Mouse (Mus musculus) kidney, embryonic 15.5 days (tissue): ENCODE measurements around the gene Alg2. TPM values are rescaled to one million over a fixed set of nuclear protein-coding genes. Genes with fewer than 3 reads are reported as not detected.
A peak's percentile ranks its signal among the peaks of the same experiment; 100 is the strongest.

Experiments
- ATAC-seq: fragments of 200-750 bp; cut with Nextera tagmentation; replicated peaks from 2 replicates; pipeline ENCODE4 v1.8.0; 2017; ENCODE audit warnings: moderate TSS enrichment; ENCODE audit not compliant: low FRiP score
- H3K27ac ChIP-seq: fragments of 300-500 bp; sonication (generic); 2 replicates; pipeline ENCODE4 v1.5.1; 2015; ENCODE audit warnings: mild to moderate bottlenecking, inconsistent platforms
- H3K27me3 ChIP-seq: fragments of 300-500 bp; sonication (generic); 2 replicates; pipeline ENCODE4 v1.6.1; 2015; ENCODE audit warnings: inconsistent platforms
- H3K36me3 ChIP-seq: fragments of 300-500 bp; sonication (generic); 2 replicates; pipeline ENCODE4 v1.6.1; 2015; ENCODE audit warnings: inconsistent platforms
- H3K4me1 ChIP-seq: fragments of 300-500 bp; sonication (generic); 2 replicates; pipeline ENCODE4 v1.6.1; 2015; ENCODE audit warnings: inconsistent platforms
- H3K4me2 ChIP-seq: fragments of 300-500 bp; sonication (generic); 2 replicates; pipeline ENCODE4 v1.6.1; 2015; ENCODE audit warnings: moderate library complexity, mild to moderate bottlenecking, inconsistent platforms
- H3K4me3 ChIP-seq: fragments of 300-500 bp; sonication (generic); replicated peaks from 2 replicates; pipeline ENCODE4 v1.5.1; 2015; ENCODE audit warnings: mild to moderate bottlenecking, inconsistent platforms
- H3K9ac ChIP-seq: fragments of 300-500 bp; sonication (generic); 2 replicates; pipeline ENCODE4 v1.6.1; 2015; ENCODE audit warnings: mild to moderate bottlenecking, inconsistent platforms
- H3K9me3 ChIP-seq: fragments of 300-500 bp; sonication (generic); replicated peaks from 2 replicates; pipeline ENCODE4 v1.6.1; 2016; ENCODE audit warnings: inconsistent platforms
- WGBS: fragments of 180-500 bp; shearing (Covaris S2); methylation state at CpG from one replicate; pipeline ENCODE4 v1.1.7; 2015; ENCODE audit warnings: mixed read lengths; 5-methylcytosine and 5-hydroxymethylcytosine counted together
- polyA plus RNA-seq: library from polyadenylated mRNA; unstranded; fragments of >200 nt; fragmentation: Nextera tagmentation; extraction: Ambion mirVana; gene quantifications from 2 replicates; pipeline ENCODE4 v1.2.1, GENCODE M21; 2015

Gene Alg2
- polyA plus RNA-seq, 1 experiment from 2014 or later, result 72.1 TPM

DNA sequence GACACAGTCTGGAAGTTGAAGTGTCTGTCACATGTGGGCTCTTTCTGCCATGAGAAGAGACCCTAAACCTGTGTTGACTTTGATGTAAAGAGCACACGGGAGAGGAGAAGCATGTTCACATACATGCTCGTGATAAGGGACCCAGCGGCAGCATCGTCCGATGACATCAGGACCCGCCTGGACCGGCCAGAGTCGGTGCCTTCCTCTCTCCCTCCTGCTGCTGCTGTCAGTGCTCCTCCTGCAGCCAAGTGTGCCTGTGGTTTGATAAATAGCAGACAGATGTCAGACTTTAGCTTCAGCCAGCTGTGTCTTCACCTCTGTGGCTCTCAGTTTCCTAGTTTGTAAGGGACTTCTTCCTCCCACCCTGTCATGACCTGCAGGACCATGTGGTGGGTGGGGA, 19.3 kb upstream of the Alg2 start:
- Histone ChIP-seq H3K4me1 (no peaks in the 10 kb centered on the region; the same call in 1 of the 2 replicates), H3K27me3 (no peaks in the 10 kb centered on the region), H3K4me3 (no peak overlapping the region), H3K27ac (no peak overlapping the region), H3K4me2 (no peak overlapping the region), H3K36me3 (no peaks in the 10 kb centered on the region), H3K9me3 (no peaks in the 10 kb centered on the region), H3K9ac (no peak overlapping the region)
- 73% methylated on average over 8 of the region's 8 CpGs for WGBS
- no peak for ATAC-seq

DNA sequence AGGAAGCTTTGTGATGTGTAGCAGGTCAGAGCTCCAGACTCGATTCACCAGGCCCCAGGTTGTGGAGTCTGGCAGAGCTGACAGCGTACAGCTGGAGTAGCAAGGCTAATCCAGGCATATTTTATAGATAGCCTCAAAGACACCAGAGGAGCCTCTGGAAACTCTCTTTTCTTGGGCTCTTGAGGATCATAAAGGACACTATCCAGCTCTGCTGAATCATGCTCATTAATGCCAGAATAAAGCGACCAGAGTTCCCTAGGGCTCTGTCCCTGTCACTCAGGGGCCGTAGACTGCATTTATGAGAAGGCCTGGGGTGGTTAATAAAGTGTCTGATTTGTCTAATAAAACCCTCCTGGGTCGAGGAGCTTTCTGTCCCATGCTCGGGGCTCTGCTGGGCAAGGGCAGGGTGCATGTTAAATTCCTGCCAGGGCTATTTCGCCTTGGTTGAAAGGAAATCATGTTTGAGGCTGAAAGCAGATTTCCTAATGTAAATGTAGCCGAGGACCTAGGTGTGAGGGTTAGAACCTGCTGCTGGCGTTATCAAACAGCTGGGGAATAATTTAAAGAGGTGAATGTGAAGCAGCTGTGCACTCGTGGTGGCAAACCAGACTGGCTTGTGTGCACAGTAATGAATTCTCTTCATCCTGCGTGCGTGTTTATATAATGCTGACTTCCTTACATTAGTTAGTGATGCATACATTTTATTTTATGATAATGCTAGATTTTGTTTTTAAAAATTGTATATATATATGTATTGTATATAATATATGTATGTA, 18.4 kb upstream of the Alg2 start:
- H3K4me3 ChIP-seq, result no peak overlapping the region
- WGBS, result 56% methylated on average over 12 of the region's 12 CpGs
- H3K4me1 ChIP-seq, result no peaks in the 10 kb centered on the region; the same call in 1 of the 2 replicates
- H3K4me2 ChIP-seq, result no peak overlapping the region
- ATAC-seq, result no peak
- no peak overlapping the region for H3K27ac ChIP-seq
- no peak overlapping the region for H3K9ac ChIP-seq
- no peaks in the 10 kb centered on the region for H3K27me3 ChIP-seq
- H3K36me3 ChIP-seq, result no peaks in the 10 kb centered on the region
- H3K9me3 ChIP-seq, result no peaks in the 10 kb centered on the region

DNA sequence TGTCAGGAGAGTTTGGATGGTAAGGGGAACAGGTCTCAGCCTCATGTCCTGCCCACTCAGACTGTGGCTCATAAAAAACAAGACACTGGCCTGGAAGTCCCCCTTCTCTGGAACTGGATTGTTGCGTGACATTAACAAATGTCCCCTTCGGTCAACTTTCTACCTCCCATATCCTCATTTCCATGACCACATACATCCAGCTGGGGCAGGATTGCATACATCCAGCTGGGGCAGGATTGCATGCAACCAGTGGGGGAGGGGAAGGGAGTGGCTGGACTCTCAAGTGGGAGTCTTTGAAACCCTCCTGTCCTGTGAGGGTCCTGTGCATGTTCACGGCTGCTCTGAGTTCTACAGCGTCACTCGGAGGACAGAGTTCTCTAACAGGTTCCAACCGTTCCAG, 17.1 kb upstream of the Alg2 start:
- Histone ChIP-seq H3K4me2 (no peak overlapping the region), H3K4me3 (no peak overlapping the region), H3K9ac (no peak overlapping the region), H3K27ac (no peak overlapping the region), H3K27me3 (no peaks in the 10 kb centered on the region), H3K4me1 (no peaks in the 10 kb centered on the region; the same call in 1 of the 2 replicates), H3K36me3 (no peaks in the 10 kb centered on the region), H3K9me3 (no peaks in the 10 kb centered on the region)
- ATAC-seq, result no peak
- 68% methylated on average over 6 of the region's 6 CpGs for WGBS

DNA sequence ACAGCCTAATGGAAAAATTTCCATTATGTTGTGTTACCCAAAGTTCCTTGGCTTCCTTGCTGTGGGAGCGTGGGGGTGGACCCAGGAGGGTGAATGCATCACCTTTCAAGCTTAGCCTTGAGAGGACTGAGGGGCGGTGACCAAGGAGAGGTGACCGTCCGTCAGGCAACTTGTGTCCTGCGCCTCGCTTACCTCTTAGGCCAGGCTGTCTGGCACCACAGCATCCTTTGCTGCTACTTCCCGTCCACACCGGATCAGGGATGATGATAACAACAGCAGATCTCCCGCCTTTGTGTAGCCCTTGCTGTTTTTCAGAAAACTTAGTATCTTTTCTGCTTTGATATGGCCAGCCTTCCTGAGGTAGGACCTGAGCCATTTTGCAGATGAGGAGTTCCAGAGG, 6.4 kb upstream of the Alg2 start:
- no peak overlapping the region for H3K9ac ChIP-seq
- ATAC-seq, result no peak
- H3K4me3 ChIP-seq, result no peak overlapping the region
- no peak overlapping the region for H3K4me2 ChIP-seq
- no peaks in the 10 kb centered on the region for H3K27me3 ChIP-seq
- WGBS, result 93% methylated on average over 9 of the region's 9 CpGs
- peaks cover 10% of the 10 kb centered on the region for H3K4me1 ChIP-seq
- H3K9me3 ChIP-seq, result no peaks in the 10 kb centered on the region
- peaks cover 82% of the 10 kb centered on the region for H3K36me3 ChIP-seq
- H3K27ac ChIP-seq, result no peak overlapping the region

DNA sequence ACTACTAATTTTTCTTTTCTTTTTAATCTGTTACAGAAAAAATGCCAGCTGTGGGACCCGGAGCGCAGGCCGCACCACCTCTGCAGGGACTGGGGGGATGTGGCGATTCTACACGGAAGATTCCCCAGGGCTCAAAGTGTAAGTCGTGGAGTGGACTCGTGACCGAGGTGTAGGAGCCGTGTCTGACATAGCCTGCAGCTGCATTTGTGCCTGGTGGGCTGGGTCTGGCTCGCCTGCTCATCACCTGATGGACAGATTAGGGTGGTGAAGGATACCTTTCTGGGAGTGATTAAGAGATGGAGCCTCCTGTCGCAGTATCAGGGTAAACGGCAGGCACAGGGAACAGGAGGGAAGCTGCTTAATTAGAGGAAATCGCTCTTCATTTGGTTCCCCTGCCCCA, 6.0 kb upstream of the Alg2 start:
- WGBS, result 91% methylated on average over 13 of the region's 13 CpGs
- ATAC-seq, result no peak
- Histone ChIP-seq H3K9me3 (no peaks in the 10 kb centered on the region), H3K36me3 (peaks cover 82% of the 10 kb centered on the region), H3K9ac (no peak overlapping the region), H3K4me2 (no peak overlapping the region), H3K4me1 (peaks cover 15% of the 10 kb centered on the region), H3K27ac (no peak overlapping the region), H3K4me3 (no peak overlapping the region), H3K27me3 (no peaks in the 10 kb centered on the region)

DNA sequence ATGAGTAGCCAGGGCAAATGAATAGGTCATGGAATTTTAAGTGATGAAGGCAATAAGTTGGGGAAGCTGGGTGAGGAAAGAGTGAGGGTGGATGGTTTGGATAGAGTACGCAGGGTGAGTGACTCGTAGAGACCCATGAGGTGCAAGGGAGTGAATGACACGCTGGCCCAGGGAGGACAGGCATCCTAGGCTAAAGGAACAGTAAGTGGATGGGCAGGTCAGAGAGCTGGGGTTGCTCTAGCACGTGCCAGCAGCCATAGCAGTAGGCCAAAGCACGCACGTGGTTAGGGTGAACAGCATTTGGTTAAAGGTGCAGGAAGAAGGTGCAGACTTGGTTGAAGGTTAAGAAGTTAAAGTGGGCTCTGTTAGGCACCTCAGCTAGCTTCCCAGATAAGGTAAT, 3.4 kb upstream of the Alg2 start:
- no peak overlapping the region for H3K27ac ChIP-seq
- peaks cover 25% of the 10 kb centered on the region for H3K4me1 ChIP-seq
- no peak for ATAC-seq

DNA sequence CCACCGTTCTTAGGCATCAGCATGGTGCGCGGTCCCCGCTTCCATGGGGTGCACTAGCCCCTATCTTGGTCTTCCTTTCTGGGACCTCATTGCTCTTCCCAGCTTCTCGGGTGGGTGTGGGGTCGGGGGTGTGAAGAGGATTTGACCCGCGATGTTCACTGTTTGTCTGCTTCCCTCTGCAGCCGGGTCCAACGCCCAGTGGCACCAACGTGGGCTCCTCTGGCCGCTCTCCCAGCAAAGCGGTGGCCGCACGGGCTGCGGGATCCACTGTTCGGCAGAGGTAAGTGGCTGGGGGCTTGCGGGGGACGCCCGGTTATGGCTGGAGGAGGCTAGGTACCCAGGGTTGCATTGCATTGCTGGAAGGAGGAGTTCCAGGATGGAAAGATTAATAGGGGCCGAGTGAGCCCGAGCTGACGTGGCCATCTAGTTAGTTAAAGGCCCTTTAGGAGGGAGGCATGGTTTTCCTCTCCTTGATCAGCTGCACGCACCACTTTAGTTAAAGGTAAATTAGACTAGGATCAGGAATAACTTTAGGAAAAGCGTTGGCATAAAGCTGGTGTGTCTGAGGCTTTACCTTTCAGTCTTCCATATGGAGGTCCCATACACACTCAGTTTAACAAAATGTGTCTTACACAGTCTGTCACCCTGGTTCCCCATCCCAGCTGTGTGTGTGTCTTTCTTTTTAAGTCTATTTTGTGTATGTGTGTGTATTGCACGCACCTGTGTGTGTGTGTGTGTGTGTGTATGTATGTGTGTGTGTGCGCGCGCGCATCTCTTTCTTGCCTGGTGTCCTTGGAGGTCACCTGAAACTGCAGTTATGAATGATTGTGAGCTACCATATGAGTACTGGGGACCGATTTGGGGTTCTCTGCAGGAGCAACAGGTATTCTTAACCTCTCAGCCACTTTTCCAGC, 854 bp upstream of the Alg2 start:
- Histone ChIP-seq H3K4me3 (peak overlapping the region; percentile 95), H3K27me3 (no peaks in the 10 kb centered on the region), H3K9ac (peak overlapping the region; percentile 90), H3K36me3 (peaks cover 65% of the 10 kb centered on the region), H3K9me3 (no peaks in the 10 kb centered on the region), H3K4me1 (peaks cover 25% of the 10 kb centered on the region), H3K4me2 (peak overlapping the region; percentile 73), H3K27ac (peak overlapping the region; percentile 99)
- no peak for ATAC-seq
- 14% methylated on average over 31 of the region's 31 CpGs for WGBS

More for the DNA sequence above, 3.4 kb upstream of the Alg2 start:
- Histone ChIP-seq H3K9me3 (no peaks in the 10 kb centered on the region), H3K4me2 (no peak overlapping the region), H3K27me3 (no peaks in the 10 kb centered on the region), H3K4me3 (no peak overlapping the region), H3K9ac (no peak overlapping the region), H3K36me3 (peaks cover 65% of the 10 kb centered on the region)
- 87% methylated on average over 6 of the region's 6 CpGs for WGBS

DNA sequence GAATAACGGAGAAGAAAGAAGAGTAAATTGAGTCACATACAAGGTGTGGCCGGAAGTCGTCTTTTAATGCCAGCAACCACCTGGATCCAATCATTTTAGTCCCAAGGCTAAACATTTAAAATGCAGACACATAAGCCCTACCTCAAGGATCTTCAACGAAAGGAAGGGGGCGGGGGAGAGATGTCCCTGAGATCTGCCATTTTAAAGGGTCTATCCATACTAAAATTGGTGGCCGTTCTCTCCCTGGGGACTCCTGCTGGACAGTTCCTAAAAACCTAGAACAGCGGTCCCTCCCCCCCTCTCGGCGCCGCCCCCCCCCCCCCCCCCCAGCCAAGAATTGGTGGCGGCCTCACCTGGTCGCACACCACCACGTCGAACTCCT, 556 bp downstream of the Alg2 start:
- peaks cover 66% of the 10 kb centered on the region for H3K36me3 ChIP-seq
- peak overlapping the region; percentile 73 for H3K4me2 ChIP-seq
- peaks cover 5% of the 10 kb centered on the region for H3K9me3 ChIP-seq
- H3K4me3 ChIP-seq, result peak overlapping the region; percentile 95
- peak overlapping the region; percentile 90 for H3K9ac ChIP-seq
- ATAC-seq, result peak; percentile 4; the same call in 1 of the 2 replicates
- 3% methylated on average over 11 of the region's 14 CpGs for WGBS
- H3K27me3 ChIP-seq, result no peaks in the 10 kb centered on the region
- H3K4me1 ChIP-seq, result peaks cover 25% of the 10 kb centered on the region
- H3K27ac ChIP-seq, result peak overlapping the region; percentile 99

DNA sequence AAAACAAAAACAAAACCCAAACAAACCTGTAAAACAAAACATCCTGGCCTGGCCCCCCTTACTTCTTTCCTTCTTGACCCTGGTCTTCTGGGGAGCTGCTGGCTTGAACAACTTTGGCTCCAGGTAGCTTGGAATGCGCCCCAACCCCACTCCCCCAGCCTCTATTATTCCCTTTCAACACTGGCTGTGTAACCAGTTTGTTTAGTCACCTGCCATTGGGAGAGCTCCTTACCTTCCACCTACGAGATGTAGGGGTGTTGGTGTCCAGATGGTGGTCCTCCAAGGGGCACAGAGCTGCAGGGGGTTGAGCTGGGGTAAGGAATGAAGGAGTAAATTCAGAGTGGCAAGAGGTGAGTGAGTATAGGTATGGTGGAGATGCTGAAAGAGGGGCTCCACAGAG, 6.9 kb downstream of the Alg2 start:
- no peaks in the 10 kb centered on the region for H3K27me3 ChIP-seq
- no peak for ATAC-seq
- WGBS, result 94% methylated on average over 2 of the region's 2 CpGs
- no peak overlapping the region for H3K4me3 ChIP-seq
- no peaks in the 10 kb centered on the region for H3K4me1 ChIP-seq
- H3K9me3 ChIP-seq, result peaks cover 10% of the 10 kb centered on the region
- no peak overlapping the region for H3K4me2 ChIP-seq
- H3K9ac ChIP-seq, result no peak overlapping the region
- H3K27ac ChIP-seq, result no peak overlapping the region
- H3K36me3 ChIP-seq, result peaks cover 58% of the 10 kb centered on the region

DNA sequence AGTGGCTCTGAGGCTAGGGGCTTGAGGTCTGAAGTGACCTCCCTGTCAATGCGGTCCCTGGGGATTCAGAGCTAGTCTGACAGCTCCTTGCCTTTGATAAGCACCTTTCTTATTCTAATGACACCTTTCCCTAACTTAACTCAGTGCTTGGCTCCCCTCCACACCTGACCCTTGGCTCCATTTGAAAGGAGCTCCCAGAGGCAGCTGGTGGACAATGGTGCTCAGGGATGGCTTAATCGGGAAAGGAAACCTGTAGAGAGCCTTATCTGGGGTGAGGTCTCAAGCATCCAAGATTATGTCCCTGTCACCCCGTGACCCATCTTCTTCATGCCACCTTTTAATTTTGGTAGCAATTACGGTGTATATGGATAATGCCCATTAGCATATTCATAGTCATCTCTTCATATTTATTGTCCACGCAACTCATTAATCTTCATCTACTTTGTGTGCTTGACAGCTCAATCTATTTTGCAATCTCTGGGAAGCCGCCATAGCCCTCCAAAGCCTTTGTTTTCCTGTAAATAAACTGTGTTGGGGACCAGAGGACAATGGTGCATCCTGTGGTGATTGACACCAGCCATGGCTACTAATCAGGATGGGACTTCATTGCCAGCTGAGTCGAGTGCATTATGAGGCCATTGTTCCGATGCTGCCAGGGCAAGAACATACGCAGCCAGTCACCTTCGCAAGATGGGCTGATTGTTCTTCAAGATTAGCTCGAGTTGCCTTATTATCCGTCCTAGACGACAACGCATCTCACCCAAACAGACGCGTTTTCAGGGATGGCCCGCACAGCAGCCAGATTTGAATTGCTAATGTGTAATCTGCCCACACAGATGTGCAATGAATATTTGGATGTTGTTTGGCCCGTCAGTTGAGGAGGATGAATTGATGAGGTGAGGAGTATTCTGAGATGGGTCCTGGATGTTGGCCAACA, 24.3 kb downstream of the Alg2 start:
- WGBS, result 29% methylated on average over 18 of the region's 18 CpGs
- ATAC-seq, result no peak
- Histone ChIP-seq H3K4me3 (no peak overlapping the region), H3K4me1 (no peaks in the 10 kb centered on the region), H3K4me2 (no peak overlapping the region), H3K27me3 (peaks cover 10% of the 10 kb centered on the region), H3K9me3 (no peaks in the 10 kb centered on the region), H3K36me3 (no peaks in the 10 kb centered on the region), H3K27ac (no peak overlapping the region), H3K9ac (no peak overlapping the region)

DNA sequence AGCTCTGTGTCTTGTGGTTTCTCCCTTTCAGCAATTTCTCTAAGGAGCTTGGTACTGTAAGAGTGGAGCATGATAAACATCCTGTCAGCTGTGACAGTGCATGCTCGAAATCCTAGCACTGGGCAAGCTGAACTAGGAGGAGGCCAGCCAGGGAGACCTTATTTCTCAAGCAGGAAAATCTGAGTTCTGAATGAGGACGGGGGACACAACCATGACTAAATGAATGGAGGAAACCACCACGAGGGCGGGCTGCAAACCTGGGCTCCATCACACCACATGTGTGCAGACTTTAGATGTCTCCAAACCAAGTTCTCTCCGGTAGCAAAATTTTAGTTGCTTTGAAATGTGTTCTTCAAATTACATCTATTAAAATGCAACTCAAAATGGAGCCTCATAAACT, 25.0 kb downstream of the Alg2 start:
- no peaks in the 10 kb centered on the region for H3K36me3 ChIP-seq
- no peaks in the 10 kb centered on the region for H3K4me1 ChIP-seq
- WGBS, result 40% methylated on average over 5 of the region's 5 CpGs
- peaks cover 10% of the 10 kb centered on the region for H3K27me3 ChIP-seq
- H3K27ac ChIP-seq, result no peak overlapping the region
- no peak overlapping the region for H3K4me2 ChIP-seq
- H3K9ac ChIP-seq, result no peak overlapping the region
- no peak overlapping the region for H3K4me3 ChIP-seq
- no peak for ATAC-seq
- no peaks in the 10 kb centered on the region for H3K9me3 ChIP-seq
